Mouse (Mus musculus): ENCODE measurements at regions not wholly inside any gene's neighbourhood (a gene's known extent, or its start where the extent isn't known, plus 50 kb on each side); places are given as distances from the start of the nearest gene placed in this dataset.

DNA sequence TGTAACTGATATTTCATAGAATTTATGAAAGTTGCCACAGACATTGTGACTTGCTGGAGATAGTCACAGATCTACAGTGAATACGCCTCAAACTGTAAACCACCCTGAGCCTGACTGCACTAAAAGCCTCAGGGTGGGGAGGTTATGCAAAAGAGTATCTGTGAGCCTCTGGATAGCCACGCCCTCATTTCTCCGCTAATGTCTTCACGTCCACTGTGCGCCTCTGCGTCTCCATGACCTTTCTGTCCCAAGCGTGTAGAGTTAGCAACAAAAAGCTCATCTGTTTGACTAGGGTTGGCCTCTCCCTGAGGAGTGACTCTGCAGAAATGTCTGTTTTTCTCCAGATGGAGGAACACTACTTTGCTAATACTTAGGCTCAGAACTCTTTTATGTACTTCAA lies 170.8 kb upstream of the Gm49356 start:
- no peak overlapping the region for H3K27ac ChIP-seq (ENCODE audit: low read length)
- H3K36me3 ChIP-seq (ENCODE audit: control insufficient read depth, insufficient read depth), result no peaks in the 10 kb centered on the region
- no peak overlapping the region for H3K4me3 ChIP-seq (ENCODE audit: low read depth, low read length)
- H3K4me1 ChIP-seq (ENCODE audit: control insufficient read depth, low read depth, low read length), result peaks cover 3% of the 10 kb centered on the region
- H3K4me2 ChIP-seq (ENCODE audit: low read depth, low read length), result no peak overlapping the region
- no peaks in the 10 kb centered on the region for H3K9me3 ChIP-seq (replicated peaks; ENCODE audit: control insufficient read depth, low read length)
- H3K9ac ChIP-seq (ENCODE audit: low read depth, low read length), result no peak overlapping the region
- WGBS (ENCODE audit: insufficient replicate concordance), result 44% methylated on average over 7 of the region's 7 CpGs
- peak; percentile 43; the same call in 1 of the 2 replicates for ATAC-seq (ENCODE audit: low read depth)
- H3K27me3 ChIP-seq (ENCODE audit: control insufficient read depth, insufficient read depth, low read depth, low read length), result no peaks in the 10 kb centered on the region; the same call in 1 of the 2 replicates

DNA sequence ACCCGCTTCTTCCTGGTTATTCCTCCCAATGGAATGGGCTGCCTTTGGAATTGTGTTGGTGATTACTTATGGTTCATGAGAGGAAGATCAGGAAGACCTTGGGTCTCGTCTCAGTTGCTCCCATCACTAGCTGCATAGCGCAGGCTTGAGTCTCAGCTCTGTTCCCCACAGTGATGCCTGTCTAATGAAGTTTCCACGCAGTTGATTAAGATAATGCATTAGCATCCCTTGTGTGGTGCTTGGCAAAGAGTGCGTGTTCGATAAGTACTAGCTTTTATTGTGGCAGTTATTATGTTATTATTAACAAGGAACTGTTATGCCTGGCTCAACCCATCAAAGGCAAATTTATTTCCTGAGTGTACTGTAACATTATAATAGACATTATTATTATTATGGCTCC lies 169.7 kb upstream of the Gm49356 start:
- WGBS (ENCODE audit: insufficient replicate concordance), result 67% methylated on average over 6 of the region's 6 CpGs

DNA sequence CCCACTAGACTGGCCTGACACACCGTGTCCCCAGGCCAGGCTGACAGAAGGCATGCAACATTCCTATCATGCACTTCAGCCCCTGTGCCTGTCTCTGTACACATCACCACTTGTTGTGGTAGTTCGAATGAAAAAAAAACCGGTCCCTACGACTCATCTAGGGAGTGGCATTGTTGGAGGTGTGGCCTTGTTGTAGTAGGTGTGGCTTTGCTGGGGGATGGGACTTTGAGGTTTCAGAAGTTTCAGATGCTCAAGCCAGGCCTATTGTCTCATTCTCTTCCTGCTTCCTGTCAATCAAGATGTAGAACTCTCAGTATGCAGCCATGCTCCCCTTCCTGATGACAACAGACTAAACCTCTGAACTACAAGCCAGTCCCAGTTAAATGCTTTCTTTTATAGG lies 162.1 kb upstream of the Gm49356 start:
- no peaks in the 10 kb centered on the region for H3K4me1 ChIP-seq (ENCODE audit: control insufficient read depth, low read depth, low read length)
- no peak overlapping the region for H3K4me3 ChIP-seq (ENCODE audit: low read depth, low read length)
- H3K27ac ChIP-seq (ENCODE audit: low read length), result no peak overlapping the region
- 58% methylated on average over 4 of the region's 4 CpGs for WGBS (ENCODE audit: insufficient replicate concordance)
- H3K9ac ChIP-seq (ENCODE audit: low read depth, low read length), result no peak overlapping the region
- no peak for ATAC-seq (ENCODE audit: low read depth)
- H3K9me3 ChIP-seq (replicated peaks; ENCODE audit: control insufficient read depth, low read length), result no peaks in the 10 kb centered on the region
- H3K4me2 ChIP-seq (ENCODE audit: low read depth, low read length), result no peak overlapping the region
- H3K27me3 ChIP-seq (ENCODE audit: control insufficient read depth, insufficient read depth, low read depth, low read length), result no peaks in the 10 kb centered on the region
- H3K36me3 ChIP-seq (ENCODE audit: control insufficient read depth, insufficient read depth), result no peaks in the 10 kb centered on the region

More for the DNA sequence above, 169.7 kb upstream of the Gm49356 start:
- no peak for ATAC-seq (ENCODE audit: low read depth)
- Histone ChIP-seq H3K4me3 (ENCODE audit: low read depth, low read length) (no peak overlapping the region), H3K36me3 (ENCODE audit: control insufficient read depth, insufficient read depth) (no peaks in the 10 kb centered on the region), H3K9me3 (replicated peaks; ENCODE audit: control insufficient read depth, low read length) (no peaks in the 10 kb centered on the region), H3K4me1 (ENCODE audit: control insufficient read depth, low read depth, low read length) (peaks cover 3% of the 10 kb centered on the region), H3K27ac (ENCODE audit: low read length) (no peak overlapping the region), H3K27me3 (ENCODE audit: control insufficient read depth, insufficient read depth, low read depth, low read length) (no peaks in the 10 kb centered on the region; the same call in 1 of the 2 replicates), H3K9ac (ENCODE audit: low read depth, low read length) (no peak overlapping the region), H3K4me2 (ENCODE audit: low read depth, low read length) (no peak overlapping the region)

DNA sequence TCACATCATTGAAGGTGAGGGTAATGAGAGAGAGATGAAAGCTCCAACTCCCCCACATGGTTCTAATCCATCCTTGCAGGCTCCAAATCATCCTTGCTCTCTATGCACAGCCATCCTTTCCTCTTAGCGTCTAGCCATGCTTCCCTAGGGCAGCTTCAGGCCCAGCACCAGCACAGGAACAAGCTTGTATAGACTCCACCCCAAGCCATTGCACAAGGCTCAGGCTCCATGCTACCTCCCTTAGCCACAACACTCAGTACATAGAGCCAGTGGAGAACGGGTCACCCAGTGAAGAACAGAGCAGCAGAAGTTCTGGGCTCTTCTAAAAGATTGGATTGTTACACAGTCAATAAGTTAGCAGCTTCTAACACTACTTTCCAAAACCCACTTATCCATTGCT lies 160.8 kb upstream of the Gm49356 start:
- H3K4me1 ChIP-seq (ENCODE audit: control insufficient read depth, low read depth, low read length), result no peaks in the 10 kb centered on the region
- H3K27ac ChIP-seq (ENCODE audit: low read length), result no peak overlapping the region
- H3K9me3 ChIP-seq (replicated peaks; ENCODE audit: control insufficient read depth, low read length), result no peaks in the 10 kb centered on the region
- H3K27me3 ChIP-seq (ENCODE audit: control insufficient read depth, insufficient read depth, low read depth, low read length), result no peaks in the 10 kb centered on the region
- no peak overlapping the region for H3K4me2 ChIP-seq (ENCODE audit: low read depth, low read length)
- ATAC-seq (ENCODE audit: low read depth), result no peak
- H3K4me3 ChIP-seq (ENCODE audit: low read depth, low read length), result no peak overlapping the region
- no peak overlapping the region for H3K9ac ChIP-seq (ENCODE audit: low read depth, low read length)
- H3K36me3 ChIP-seq (ENCODE audit: control insufficient read depth, insufficient read depth), result no peaks in the 10 kb centered on the region
- 64% methylated on average over 2 of the region's 2 CpGs for WGBS (ENCODE audit: insufficient replicate concordance)

DNA sequence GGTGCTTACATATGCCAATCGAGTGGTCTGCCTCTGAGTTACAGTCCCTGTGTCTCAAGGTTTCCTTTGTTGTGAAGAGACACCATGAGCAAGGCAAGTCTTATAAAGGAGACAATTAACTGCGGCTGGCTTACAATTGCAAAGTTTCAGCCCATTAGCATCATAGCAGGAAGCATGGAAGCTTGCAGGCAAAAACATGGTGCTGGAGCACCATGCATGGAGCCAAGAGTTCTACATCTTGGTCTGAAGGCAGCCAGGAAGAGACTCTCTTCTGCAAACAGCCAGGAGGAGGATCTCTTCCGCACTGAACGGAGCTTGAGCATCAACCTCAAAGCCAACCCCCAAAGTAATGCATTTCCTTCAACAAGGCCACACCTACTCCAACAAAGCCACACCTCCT lies 158.2 kb upstream of the Gm49356 start:
- Histone ChIP-seq H3K9me3 (replicated peaks; ENCODE audit: control insufficient read depth, low read length) (no peaks in the 10 kb centered on the region), H3K9ac (ENCODE audit: low read depth, low read length) (no peak overlapping the region), H3K4me2 (ENCODE audit: low read depth, low read length) (no peak overlapping the region), H3K4me3 (ENCODE audit: low read depth, low read length) (no peak overlapping the region), H3K27me3 (ENCODE audit: control insufficient read depth, insufficient read depth, low read depth, low read length) (no peaks in the 10 kb centered on the region), H3K36me3 (ENCODE audit: control insufficient read depth, insufficient read depth) (no peaks in the 10 kb centered on the region), H3K27ac (ENCODE audit: low read length) (no peak overlapping the region), H3K4me1 (ENCODE audit: control insufficient read depth, low read depth, low read length) (no peaks in the 10 kb centered on the region)
- 61% methylated on average over 4 of the region's 4 CpGs for WGBS (ENCODE audit: insufficient replicate concordance)
- ATAC-seq (ENCODE audit: low read depth), result no peak

DNA sequence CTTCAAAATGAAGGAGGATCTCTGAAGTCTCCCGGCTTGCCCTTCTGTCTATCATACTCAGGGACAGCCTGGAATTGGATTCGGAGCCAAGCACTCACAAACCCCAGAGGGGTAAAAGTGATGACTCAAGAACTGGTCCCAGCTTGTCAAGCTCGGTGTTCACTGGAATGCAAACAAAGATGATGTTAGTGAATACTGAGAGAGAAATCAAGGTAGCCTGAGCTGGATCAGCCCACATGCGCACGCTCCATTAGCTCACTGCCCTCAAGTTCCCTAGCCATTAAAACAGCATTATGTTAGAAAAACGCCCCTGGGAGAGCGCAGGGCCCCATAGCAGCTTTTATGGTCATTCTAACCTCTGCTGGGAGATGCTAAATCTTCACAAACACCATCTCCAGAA lies 157.8 kb upstream of the Gm49356 start:
- Histone ChIP-seq H3K9ac (ENCODE audit: low read depth, low read length) (no peak overlapping the region), H3K4me3 (ENCODE audit: low read depth, low read length) (no peak overlapping the region), H3K36me3 (ENCODE audit: control insufficient read depth, insufficient read depth) (no peaks in the 10 kb centered on the region), H3K9me3 (replicated peaks; ENCODE audit: control insufficient read depth, low read length) (no peaks in the 10 kb centered on the region), H3K27ac (ENCODE audit: low read length) (no peak overlapping the region), H3K27me3 (ENCODE audit: control insufficient read depth, insufficient read depth, low read depth, low read length) (no peaks in the 10 kb centered on the region), H3K4me2 (ENCODE audit: low read depth, low read length) (no peak overlapping the region), H3K4me1 (ENCODE audit: control insufficient read depth, low read depth, low read length) (no peaks in the 10 kb centered on the region)
- WGBS (ENCODE audit: insufficient replicate concordance), result 73% methylated on average over 7 of the region's 7 CpGs
- ATAC-seq (ENCODE audit: low read depth), result no peak

DNA sequence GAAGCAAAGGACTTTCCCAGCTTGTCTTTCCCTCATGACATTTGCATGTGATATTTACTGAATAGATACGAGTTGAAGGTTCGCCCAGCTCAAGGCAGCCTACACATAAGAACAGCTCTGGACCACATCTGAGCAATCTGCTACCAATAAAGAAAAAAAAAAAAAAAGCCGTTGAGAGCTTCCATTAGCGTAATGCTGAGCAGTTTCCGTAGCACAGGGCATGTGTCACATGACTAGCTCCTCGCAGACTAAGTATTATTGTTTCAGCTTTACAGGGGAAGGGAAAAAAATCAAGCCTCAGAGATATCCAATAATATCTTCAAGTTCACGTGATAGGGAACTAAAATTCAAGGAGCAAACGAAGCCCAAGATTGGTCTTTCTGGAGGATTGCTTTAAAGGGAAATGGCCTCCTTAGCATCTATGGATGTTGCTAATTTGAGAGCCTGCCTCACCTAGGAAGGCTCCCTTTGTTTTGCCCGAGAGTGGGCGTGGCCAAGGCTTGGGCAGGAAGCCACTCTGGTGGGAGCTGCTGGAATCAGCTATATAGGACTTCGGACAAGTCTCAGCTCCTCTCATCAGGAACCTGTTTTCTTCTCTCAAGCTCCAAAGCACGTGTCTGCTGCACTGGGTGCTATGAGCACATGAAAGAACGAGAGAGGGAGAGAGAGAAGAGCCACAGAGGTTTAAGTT lies 157.0 kb upstream of the Gm49356 start:
- WGBS (ENCODE audit: insufficient replicate concordance), result 37% methylated on average over 13 of the region's 13 CpGs

More for the DNA sequence above, 157.0 kb upstream of the Gm49356 start:
- Histone ChIP-seq H3K9me3 (replicated peaks; ENCODE audit: control insufficient read depth, low read length) (no peaks in the 10 kb centered on the region), H3K4me2 (ENCODE audit: low read depth, low read length) (no peak overlapping the region), H3K36me3 (ENCODE audit: control insufficient read depth, insufficient read depth) (no peaks in the 10 kb centered on the region), H3K4me1 (ENCODE audit: control insufficient read depth, low read depth, low read length) (no peaks in the 10 kb centered on the region), H3K27ac (ENCODE audit: low read length) (no peak overlapping the region), H3K9ac (ENCODE audit: low read depth, low read length) (no peak overlapping the region), H3K4me3 (ENCODE audit: low read depth, low read length) (no peak overlapping the region), H3K27me3 (ENCODE audit: control insufficient read depth, insufficient read depth, low read depth, low read length) (no peaks in the 10 kb centered on the region)
- no peak for ATAC-seq (ENCODE audit: low read depth)
